Mouse (Mus musculus) embryo, embryonic 11.5 days (tissue): Measurements from ENCODE around the gene Cox11.

Experiments used
- DNase-seq: peaks from one replicate; pipeline ENCODE4 v3.0.0-alpha.2; 2012; ENCODE audit warnings: low read depth, low spot score

The Cox11 gene

DNA sequence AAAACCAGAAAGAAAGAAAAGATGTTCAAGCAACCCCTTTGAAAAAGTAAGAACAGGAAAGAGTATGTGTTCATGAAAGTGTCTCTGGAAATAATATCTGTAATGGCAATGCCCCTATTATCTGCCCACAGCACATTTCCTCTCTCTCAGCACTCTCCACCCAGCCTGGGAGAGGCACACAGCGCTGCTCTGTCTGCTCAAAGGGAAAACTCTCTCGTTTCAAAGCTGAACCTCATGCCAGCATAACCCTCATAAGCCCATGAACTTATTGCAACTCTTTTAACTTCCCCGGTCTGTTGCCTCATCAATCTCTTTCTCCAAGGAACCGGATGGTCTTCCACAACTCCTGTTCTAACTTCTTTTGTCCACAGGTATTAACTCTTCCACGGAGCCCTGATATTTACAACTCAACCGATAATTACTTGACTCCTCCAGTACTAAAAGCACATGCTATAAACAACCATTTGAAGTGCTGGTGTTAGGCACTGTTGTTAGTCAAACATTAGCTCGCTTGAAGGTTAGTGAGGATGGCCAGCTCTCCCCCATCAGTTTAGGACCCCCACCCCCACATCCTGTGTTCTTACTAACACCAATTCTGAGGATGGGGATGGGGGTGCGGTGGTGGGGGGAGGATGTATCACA is 26.5 kb downstream of the Cox11 start:
- no peak for DNase-seq

GRCm38 (mm10) chr11:90665161-90665560 is 27.2 kb downstream of the Cox11 start:
- DNase-seq = no peak

GRCm38 (mm10) chr11:90666144-90666757 is 28.3 kb downstream of the Cox11 start:
- no peak for DNase-seq

DNA sequence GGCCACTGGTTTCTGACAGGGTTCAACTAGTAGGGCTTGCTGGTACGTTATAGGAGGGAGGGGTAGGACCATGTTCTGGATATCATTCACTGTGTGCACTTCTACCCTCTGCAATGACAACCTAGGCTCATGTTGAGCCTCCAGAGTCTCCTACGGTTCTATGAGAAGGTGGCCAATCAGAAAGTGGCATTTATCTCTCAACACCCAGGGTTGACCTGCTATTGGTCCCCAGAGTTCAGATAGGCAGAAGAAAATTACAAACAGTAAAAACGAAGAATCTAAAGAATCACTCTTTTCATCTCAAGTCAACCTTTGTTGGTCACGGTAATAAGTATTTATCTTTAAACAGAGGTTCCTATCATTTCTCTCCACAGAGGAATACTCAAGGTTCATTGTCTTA is 28.9 kb downstream of the Cox11 start:
- DNase-seq = no peak

- DNase-seq = no peak
These were observed 29.4 kb downstream of the Cox11 start for GRCm38 (mm10) chr11:90667325-90667724.

GRCm38 (mm10) chr11:90675479-90676110 is 37.6 kb downstream of the Cox11 start:
- DNase-seq = no peak

DNA sequence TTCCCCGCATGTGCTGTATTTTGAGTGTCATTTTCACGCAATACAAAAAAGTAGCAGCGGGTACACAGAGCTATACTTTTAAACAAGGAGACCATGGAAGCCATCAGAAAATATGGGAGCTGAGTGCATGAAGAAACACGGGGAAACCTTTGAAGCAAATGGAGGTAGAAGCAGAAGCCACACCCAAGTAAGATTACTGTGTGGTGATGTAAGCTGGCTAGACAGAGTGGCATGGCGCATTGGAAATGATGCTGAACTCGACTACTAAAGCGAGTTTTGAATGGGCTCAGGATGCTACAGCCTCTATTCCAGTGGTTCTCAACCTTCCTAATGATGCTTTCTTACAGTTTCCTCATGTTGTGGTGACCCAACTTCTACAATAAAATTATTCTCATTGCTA is 39.1 kb downstream of the Cox11 start:
- no peak for DNase-seq

DNA sequence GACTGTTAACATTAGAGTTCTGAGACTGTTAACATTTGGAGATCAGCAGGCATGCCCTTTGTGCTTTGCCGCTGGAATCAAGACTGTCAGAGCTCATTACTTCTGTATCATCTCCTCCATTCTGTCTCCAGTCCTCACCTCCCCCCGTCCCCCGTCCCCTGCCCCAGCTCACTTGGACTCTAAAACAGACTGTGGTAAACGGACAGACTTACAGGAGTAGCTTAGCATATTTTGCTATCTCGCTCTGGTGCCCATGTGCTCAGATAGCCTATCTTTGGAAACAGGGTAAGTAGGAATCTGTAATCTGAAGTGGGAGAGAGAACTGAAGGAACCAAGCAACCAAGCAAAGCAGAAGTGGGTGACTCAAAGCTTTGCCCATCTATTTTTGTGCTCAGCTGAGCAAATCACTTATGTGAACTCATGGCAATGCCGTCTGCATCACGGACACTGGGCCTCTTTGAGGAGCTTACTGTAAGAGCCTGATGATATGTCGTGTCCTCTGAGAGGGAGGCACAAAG is 39.9 kb downstream of the Cox11 start:
- no peak for DNase-seq

GRCm38 (mm10) chr11:90678582-90678981 is 40.6 kb downstream of the Cox11 start:
- DNase-seq = no peak

GRCm38 (mm10) chr11:90681171-90681570 is 43.2 kb downstream of the Cox11 start:
- no peak for DNase-seq

DNA sequence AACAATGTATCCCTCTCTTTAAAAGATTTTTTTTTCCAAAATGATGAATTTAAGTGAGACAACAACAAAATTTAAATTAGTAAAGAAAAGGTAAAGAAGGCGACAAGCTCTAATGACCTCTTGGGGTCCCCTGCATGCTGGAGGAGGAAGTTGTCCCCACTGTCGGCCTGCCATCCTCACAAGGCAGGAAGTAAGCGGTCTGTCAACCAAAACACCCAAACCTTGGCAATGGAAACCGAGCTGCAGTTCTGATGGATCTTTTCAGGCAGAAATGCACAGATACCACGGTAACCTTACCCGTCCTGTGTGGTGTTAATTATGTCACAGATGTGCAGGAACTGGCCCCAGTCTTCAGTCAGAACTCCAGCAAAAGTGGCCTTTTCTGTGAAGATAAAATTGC is 46.8 kb downstream of the Cox11 start:
- DNase-seq = no peak

DNA sequence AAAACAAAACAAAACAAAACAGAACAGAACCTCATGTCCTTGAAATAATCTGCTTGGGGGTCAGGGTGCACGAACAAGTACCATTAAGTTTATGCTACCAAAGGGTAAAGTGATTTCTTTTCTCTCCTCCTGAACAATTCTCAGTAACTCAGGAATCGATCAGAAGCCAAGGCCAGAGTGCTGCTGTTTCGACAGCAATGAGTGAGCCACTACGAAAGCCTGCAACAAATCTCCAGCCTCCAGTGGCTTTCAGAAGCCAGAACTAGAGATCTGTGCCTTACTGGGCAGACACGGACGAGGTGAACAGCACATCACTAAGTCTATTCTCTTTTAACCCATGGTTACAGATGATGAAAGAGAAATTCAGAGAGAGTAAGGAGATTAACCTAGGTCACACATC is 47.2 kb downstream of the Cox11 start:
- no peak for DNase-seq

DNA sequence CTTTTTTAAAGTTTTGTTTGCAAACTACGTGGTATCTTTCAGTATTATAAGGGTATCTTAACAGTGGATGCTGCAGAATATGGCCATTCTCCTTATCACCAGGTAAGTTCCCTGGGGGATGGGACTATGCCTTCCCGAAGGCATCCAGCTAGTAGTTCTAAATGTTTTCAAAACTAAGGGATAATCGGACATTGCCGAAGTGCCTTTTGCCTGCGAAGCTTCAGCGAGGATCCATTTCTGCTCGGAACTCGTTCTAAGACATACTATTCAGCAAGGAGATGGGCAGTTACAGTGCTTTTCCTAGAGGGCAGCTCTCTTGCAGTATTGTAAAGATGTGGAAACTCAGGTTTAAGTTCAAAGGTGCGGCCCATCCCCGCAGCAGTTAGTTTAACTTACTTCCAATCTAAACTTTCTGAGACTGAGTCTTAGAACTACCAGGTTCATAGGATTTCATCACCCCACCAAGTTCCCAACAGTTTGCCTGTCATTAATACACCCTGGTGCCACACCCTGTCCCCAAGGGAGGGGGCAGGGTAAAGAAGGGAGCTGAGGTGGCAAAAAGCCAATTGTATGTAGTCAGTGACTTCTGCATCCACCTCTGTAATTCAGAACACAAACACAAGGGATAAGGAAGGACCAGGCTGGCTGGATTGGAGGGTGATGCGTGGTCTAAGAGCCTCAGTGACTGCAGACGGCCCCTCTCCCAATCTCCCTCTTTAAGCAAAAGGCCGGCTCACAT is 48.5 kb downstream of the Cox11 start:
- no peak for DNase-seq

- no peak for DNase-seq
These were observed 49.1 kb downstream of the Cox11 start for GRCm38 (mm10) chr11:90687040-90687439.

DNA sequence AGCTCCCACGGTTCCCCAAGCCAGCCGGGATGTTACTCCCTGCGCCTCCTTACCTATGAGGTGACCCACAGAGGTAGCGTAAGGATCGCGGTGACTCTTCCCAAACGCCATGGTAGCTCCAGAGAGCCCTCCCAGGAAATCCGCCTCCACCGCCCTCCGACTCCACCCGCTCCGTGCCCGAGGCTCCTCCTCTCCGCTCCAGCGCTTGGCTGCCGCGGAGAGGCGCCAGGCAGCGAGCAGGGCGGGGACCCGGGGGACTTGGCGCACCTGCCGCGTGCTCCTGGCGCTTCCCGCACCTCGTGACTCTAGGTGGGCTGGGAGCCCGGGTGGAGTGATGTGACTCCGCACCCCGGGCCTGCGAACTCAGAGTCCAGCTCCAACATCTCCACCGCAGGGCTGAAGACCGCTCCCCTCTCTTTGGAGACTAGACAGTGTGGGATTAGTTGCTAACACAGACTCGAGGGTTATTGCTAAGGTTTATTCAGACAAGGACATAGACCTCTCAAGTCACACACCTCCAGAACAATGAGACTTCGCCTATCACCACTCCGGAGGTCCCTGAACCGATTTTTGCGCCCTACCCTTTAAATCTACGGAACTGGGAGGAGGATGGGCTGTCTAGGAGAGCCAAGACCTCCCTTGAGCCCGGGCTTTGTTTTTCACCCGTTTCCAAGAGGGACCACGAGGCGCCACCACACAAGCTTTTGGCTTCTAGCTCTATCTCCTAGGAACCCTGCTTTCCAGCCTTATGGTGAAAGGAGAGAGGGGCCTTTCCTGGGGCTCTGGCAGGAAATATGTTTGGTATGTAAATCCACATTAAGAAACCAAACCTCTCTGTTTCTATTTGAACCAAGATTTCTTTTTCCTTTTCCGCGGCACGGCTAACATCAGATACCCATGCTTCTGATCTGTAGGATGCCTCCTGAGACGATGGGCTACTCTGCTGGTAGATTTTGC is 49.8 kb downstream of the Cox11 start, which contains the start of gene Tom1l1:
Gene Tom1l1, minus strand, starts transcription at position 907 of the 957 bp plus-strand sequence.
- DNase-seq = peak; percentile 61

DNA sequence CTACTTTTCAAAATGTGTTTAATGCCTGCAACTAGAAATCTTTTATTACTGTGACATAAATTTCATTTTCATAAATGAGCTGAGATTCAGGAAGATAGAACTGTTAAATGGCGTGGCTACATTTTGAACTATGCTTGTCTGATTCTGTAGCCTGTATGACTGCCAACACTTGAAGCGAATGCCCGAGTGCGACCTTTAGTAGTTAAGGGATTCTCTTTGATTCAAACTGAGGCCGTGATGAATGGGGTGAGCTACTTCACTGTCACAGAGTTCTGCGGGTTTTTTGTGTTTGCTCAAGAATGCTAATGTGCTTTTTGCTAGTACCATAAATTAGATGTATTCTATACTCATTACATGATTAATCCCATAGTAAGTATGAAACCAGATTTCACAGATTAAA is 52.4 kb downstream of the Cox11 start:
- no peak for DNase-seq

GRCm38 (mm10) chr11:90694206-90694605 is 56.2 kb downstream of the Cox11 start:
- no peak for DNase-seq
